Mouse (Mus musculus) B cell, adult 62 days (primary cell): ENCODE data around the gene Gm7257. TPM values are rescaled to one million over a fixed set of nuclear protein-coding genes. Genes with fewer than 3 reads are reported as not detected.

Source experiments
- total RNA-seq: library from RNA; stranded (reverse); gene quantifications from 4 replicates; pipeline ENCODE4 v1.2.4, GENCODE M21; 2023

The Gm7257 gene
- total RNA-seq = not detected in 4 replicates

DNA sequence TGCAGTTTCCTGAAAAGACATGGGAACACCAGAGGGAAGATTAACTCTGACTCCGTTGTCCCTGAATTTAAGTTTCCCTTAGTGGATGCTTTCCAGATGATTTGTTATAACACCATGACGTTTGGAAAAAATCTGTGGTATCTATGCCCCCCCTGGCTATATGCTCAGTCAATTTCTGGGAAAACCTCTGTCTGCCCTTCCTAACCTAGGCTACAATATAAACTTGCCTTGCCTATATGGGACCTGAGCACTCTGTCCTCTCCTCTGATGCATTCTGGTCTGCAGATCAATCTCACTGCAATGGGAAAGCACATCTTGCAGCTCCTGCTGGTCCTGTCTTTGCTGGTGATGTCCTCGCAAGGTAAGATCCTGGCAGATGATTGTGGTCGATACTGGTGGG lies at the start of gene Gm7257:
Gene Gm7257, plus strand, starts transcription at position 301 of the 400 bp plus-strand sequence.

DNA sequence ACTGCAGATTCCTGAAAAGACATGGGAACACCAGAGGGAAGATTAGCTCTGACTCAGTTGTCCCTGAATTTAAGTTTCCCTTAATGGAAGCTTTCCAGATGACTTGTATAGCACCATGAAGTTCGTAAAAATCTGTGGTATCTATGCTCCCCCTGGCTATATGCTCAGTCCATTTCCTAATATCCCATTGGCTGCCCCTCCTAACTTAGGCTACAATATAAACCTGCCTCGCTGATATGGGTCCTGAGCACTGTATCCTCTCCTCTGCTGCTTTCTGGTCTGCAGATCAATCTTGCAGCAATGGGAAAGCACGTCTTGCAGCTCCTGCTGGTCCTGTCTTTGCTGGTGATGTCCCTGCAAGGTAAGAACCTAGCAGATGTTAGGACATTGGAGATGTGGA lies 43.7 kb downstream of the Gm7257 start, which contains the start of gene Gm9513:
Gene Gm9513, plus strand, starts transcription at position 301 of the 400 bp plus-strand sequence.

Other genes starting within 250 kb of the Gm7257 start
- gene Gm9513, start 43.8 kb downstream of the Gm7257 start, total RNA-seq = not detected in 4 replicates
- gene Gm5615, start 110.1 kb downstream of the Gm7257 start, total RNA-seq = not detected in 4 replicates
- not detected in 4 replicates for gene Gm17689, start 150.8 kb downstream of the Gm7257 start, total RNA-seq
- not detected in 4 replicates for gene A630095E13Rik, start 211.5 kb downstream of the Gm7257 start, total RNA-seq